Mouse (Mus musculus) ES-CJ7 (cell line): ENCODE measurements around the gene Birc5.
A peak's percentile ranks its signal among the peaks of the same experiment; 100 is the strongest.

Source experiments
- DNase-seq: peaks from one replicate; pipeline ENCODE4 v3.0.0; 2011; ENCODE audit warnings: low read depth, low spot score

Birc5 gene

DNA sequence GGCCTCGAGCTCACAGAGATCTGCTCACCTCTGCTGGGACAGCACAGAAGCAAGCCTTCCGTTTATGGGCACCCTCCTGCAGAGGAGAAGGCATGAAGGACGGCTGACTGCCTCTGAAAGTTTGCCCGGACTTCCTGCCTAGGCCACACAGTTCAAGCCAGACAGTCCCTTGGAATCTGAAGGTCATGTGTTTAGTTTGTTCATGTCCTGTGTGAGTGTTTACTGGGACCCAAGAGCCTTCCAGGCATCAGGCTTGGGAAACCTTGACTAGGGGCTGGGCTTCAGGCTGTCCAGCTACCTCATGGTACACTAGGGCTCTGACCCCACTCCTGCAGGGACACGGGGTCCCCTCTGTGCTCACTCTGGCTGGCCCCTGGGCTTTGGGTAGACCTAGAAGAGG lies 36.9 kb downstream of the Birc5 start:
- DNase-seq: no peak

DNA sequence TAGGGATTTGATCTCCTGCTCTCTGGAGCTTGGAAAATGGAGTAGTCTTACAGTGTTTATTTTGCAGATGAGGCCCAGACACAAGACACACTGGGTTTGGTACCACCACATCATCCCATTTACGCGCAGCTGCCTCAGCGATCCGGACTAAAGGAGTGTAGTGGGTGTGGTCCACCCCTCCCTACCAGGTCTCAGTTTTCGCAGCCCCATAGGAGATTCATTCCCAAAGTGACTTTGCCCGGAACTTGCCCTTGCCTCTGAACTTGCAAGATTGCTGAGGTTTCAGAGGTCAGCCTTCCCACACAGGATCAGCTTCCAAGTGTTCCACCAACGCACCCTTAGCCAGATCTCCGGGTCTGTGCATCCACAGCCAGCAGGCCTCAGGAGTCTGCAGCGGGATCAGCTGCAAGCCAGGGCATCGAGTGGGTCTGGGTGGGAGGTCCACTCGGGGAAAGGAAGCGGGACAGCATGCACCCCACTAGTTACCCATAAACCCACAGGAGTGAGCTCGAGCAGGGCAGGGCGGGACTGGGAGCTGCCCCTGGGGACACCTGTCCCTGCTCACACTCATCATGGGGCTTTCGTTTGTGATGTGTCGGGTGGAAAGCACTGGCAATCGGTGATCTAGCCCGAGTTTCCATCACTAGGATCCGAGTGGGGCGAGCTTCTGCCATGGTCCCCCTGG lies 39.3 kb downstream of the Birc5 start:
- peak; percentile 95 for DNase-seq

DNA sequence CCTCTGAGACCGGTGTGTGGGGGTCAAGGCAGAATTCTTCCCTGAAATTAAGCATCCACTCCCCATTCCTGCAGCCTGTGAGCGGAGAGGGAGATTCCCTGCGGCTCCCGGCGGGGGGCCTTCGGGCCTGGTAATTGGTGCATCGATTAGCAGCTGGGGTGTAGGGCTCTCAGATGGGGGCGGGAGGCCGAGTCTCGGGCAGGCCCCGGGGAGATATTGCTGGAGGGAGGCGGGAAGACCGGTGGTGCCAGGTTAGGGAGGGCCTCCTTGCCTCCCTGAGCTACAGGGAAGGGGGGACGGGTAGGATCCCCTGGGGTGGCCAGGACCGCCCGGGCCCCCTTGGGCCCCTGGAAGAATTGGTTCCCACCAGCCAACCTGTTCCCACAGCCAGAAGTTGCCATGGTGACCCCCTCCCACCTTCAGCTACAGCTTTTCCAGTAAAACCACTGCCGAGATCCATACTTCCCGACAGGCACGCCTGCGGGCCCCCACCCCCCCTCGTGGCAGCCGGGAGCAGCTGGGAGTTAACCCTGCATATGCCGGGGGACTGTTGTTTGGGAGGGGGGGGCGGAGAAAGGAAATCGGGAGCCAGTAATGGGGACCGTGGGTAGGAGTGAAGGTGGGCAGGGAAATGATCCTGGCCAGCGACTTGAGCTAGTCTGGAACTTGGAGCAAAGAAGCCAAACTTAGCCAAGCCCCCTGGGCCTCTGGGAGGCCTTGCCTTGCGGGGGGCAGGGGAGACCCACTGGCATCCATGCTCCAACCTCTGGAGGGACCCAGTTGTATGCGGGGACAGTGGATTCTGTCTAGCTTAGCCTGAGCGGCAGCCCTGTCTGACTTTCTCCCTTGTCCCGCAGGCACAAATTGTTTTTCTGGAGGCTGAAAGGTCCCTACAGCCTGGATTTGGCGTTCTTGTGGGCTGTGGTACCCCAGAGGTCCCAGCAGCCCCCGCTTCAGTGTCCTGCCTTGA lies 40.1 kb downstream of the Birc5 start:
- DNase-seq: peak; percentile 92

DNA sequence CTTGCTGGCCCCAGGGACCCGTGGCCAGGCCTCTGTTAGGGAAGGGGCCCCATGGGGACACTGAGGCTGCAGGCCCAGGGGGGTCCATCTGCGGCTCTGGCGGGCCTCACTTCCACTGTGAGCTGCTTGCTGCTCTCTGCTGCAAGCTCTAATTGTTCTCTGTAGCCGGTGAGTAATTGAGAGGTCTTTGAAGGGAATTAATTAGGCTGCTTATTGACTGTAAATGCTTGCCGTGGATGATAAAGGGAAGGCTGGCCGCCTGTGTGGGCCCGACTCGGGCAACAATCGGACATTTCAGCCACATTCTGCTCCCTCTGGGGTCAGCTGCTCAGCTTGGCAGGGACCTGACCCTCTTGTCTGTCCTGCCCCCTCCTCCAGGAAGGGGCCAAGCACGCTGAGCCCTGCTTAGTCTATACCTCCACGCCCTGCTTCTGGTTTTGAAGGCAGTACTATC lies 40.9 kb downstream of the Birc5 start:
- no peak for DNase-seq

DNA sequence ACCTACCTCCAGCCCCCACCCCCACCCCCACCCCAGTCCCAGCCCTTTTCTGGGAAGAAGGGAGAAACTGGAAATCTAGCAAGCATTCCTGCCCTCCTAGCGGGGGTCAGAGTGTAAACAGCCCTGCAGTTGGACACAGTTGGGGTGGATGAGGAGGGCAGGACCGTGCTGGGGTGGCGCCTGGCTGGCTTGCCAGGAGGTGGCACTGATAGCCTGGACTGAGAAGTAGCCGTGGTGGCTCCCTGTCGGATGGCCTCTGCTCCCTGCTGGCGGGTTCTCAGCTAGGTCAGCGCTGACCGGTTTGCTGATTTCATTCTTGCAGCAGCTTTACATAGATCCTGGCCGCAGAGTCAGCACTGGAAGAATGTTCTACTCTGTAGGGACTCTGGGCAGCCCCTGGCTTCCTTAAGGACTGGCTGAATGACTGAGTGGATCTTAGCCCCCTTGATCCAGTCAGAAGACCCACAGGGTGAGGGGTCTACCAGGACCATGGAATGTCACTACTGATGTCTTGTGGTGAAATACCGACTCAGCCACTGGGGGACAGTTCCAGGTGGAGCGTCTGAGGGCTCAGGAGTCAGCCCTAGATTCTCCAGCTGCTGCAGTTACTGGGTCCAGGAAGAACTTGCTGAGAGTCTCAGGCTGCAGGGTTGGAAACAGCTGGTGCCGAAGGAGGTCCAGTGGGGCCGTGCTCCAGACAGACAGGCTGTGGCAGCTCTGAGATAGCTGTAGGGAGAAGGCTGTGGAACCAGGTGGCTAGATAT lies 41.6 kb downstream of the Birc5 start:
- peak; percentile 63 for DNase-seq

DNA sequence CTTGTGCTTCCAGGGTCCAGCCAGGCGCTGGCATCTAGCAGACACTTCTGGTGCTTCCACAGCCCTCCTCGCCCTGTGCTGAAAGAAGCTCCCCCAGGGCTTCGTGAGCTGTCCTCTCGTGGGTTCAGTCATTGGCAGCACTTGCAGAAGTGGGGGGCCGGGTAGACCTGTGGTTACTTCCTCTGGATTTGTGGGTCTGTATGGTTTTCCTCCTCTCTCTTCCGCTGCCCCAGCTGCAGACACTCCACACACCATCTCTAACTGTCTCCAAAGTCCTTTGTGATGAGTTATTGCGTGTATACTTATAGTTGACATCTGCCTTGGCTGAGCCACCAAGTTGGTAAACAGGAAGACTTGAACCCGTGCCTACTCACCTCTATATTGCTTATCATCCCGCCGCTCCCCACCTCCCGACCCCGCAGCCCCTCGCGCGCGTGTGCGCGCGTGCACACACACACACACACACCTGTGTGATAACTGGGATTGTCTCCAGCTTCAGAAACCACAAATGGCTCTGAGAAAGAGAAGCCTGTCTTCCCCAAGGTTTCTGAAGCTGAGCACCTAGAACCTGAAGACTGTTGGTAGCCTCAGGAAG lies 42.6 kb downstream of the Birc5 start:
- DNase-seq: no peak

DNA sequence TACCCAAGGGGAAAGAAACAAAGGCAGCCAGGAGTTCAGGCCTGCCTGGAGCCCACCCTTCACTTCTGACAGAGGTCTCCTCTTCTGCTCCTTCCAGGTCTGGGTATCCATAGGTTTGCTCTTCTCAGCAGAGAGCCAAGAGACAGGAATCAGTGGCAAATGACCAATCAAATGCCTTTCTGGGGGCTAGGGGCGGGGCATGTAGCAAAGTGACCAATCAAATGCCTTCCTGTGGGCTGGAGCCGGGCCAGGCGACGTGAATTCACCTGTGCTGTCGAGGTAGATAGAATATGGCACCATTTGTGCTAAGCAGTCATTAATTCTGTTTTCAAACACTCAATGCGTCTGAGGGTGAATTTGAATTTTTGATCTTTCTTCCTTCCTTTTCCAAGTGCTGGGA lies 43.1 kb downstream of the Birc5 start:
- DNase-seq: peak; percentile 83

DNA sequence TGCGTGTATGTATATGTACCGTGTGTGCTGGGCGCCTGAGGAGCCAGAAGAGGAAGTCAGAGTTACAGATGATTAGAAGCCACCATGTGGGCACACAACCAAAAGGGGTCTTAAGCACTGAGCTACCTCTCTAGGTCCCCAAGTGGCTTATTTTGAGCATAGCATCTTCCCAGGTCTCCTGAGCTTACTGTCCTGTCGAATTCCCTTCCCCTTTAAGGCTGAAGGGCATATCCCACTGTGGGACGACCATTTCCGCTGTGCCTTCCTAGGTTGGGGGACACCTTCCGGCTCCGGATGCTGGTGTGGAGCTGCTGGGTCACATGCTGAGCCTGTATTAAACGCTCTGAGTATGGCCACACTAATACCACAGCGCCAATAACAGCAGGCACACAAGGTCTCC lies 45.6 kb downstream of the Birc5 start:
- DNase-seq: peak; percentile 87

- DNase-seq: no peak
These were observed 47.5 kb downstream of the Birc5 start for GRCm38 (mm10) chr11:117896533-117896932.

DNA sequence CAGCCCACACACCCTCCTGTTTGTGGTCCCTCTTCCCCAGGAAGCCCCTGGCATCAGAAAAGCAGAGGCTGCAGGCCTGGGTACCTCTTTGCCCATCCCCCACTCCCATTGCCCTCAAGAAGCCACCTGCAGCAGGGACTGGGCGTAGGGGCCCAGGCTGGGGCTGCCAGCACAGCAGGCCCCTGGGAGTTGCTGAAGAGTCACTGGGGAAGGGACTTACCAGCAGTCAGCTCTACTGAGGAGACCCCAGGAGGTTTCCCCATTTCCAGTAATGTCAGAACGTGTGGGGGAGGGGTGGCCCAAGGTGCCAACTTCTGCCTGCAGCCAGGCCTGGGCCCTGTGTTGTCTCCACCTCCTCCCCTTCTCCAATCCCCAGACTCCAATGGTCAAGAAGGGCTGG lies 53.2 kb downstream of the Birc5 start:
- DNase-seq: peak; percentile 72

- DNase-seq: no peak
These were observed 55.4 kb downstream of the Birc5 start for GRCm38 (mm10) chr11:117904442-117904841.
